Mouse (Mus musculus) forebrain, embryonic 16.5 days (tissue): ENCODE measurements at regions not wholly inside any gene's neighbourhood (a gene's known extent, or its start where the extent isn't known, plus 50 kb on each side); places are given as distances from the start of the nearest gene placed in this dataset.

Source experiments
- ATAC-seq: fragments of 200-750 bp; cut with Nextera tagmentation; 2 replicates; pipeline ENCODE4 v1.8.0; 2017; ENCODE audit warnings: mild to moderate bottlenecking, moderate library complexity
- H3K27ac ChIP-seq: fragments of 300-500 bp; sonication (generic); 2 replicates; pipeline ENCODE4 v1.5.1; 2014; ENCODE audit warnings: low read length, control low read depth
- H3K27me3 ChIP-seq: fragments of 300-500 bp; sonication (generic); replicated peaks from 2 replicates; pipeline ENCODE4 v1.6.1; 2014; ENCODE audit warnings: low read length; ENCODE audit not compliant: control insufficient read depth, insufficient read depth
- H3K36me3 ChIP-seq: fragments of 300-500 bp; sonication (generic); 2 replicates; pipeline ENCODE4 v1.6.1; 2014; ENCODE audit not compliant: control insufficient read depth, insufficient read depth
- H3K4me1 ChIP-seq: fragments of 300-500 bp; sonication (generic); replicated peaks from 2 replicates; pipeline ENCODE4 v1.6.1; 2014; ENCODE audit warnings: low read length; ENCODE audit not compliant: control insufficient read depth, insufficient read depth
- H3K4me2 ChIP-seq: fragments of 300-500 bp; sonication (generic); 2 replicates; pipeline ENCODE4 v1.6.1; 2014; ENCODE audit warnings: mild to moderate bottlenecking, low read length, control low read depth
- H3K4me3 ChIP-seq: fragments of 300-500 bp; sonication (generic); replicated peaks from 2 replicates; pipeline ENCODE4 v1.5.1; 2014; ENCODE audit warnings: mild to moderate bottlenecking, low read length, control low read depth
- H3K9ac ChIP-seq: fragments of 300-500 bp; sonication (generic); replicated peaks from 2 replicates; pipeline ENCODE4 v1.6.1; 2014; ENCODE audit warnings: low read depth, low read length, control low read depth
- H3K9me3 ChIP-seq: fragments of 300-500 bp; sonication (generic); 2 replicates; pipeline ENCODE4 v1.6.1; 2016; ENCODE audit warnings: low read length; ENCODE audit not compliant: control insufficient read depth
- WGBS: fragments of 180-500 bp; shearing (Covaris S2); extraction: QIAGEN DNeasy Blood & Tissue Kit; methylation state at CpG from one replicate; pipeline ENCODE4 v1.1.7; 2014; 5-methylcytosine and 5-hydroxymethylcytosine counted together

GRCm38 (mm10) chr5:43102000-43102459 lies 130.9 kb upstream of the Cpeb2 start:
- no peak for ATAC-seq
- no peaks in the 10 kb centered on the region for H3K9me3 ChIP-seq
- H3K9ac ChIP-seq = no peak overlapping the region
- H3K4me2 ChIP-seq = no peak overlapping the region
- no peak overlapping the region for H3K27ac ChIP-seq
- H3K4me1 ChIP-seq = 0 out of 2 replicates have a peak, but pooled peaks cover 3% of the 10 kb centered on the region
- no peak overlapping the region for H3K4me3 ChIP-seq
- no peaks in the 10 kb centered on the region for H3K27me3 ChIP-seq
- WGBS = 15% methylated on average over 4 of the region's 4 CpGs
- no peaks in the 10 kb centered on the region for H3K36me3 ChIP-seq

GRCm38 (mm10) chr5:43102590-43102989 lies 130.4 kb upstream of the Cpeb2 start:
- H3K4me3 ChIP-seq = no peak overlapping the region
- WGBS = 53% methylated on average over 3 of the region's 3 CpGs
- no peak overlapping the region for H3K9ac ChIP-seq
- H3K4me1 ChIP-seq = peaks cover 4% of the 10 kb centered on the region; the same call in 1 of the 2 replicates
- H3K4me2 ChIP-seq = no peak overlapping the region
- H3K36me3 ChIP-seq = no peaks in the 10 kb centered on the region
- H3K9me3 ChIP-seq = no peaks in the 10 kb centered on the region
- no peak for ATAC-seq
- H3K27ac ChIP-seq = no peak overlapping the region
- H3K27me3 ChIP-seq = no peaks in the 10 kb centered on the region

GRCm38 (mm10) chr5:43103728-43104127 lies 129.2 kb upstream of the Cpeb2 start:
- Histone ChIP-seq H3K36me3 (no peaks in the 10 kb centered on the region), H3K4me2 (no peak overlapping the region), H3K4me3 (no peak overlapping the region), H3K27ac (no peak overlapping the region), H3K4me1 (peaks cover 9% of the 10 kb centered on the region; the same call in 1 of the 2 replicates), H3K9ac (no peak overlapping the region), H3K27me3 (no peaks in the 10 kb centered on the region), H3K9me3 (no peaks in the 10 kb centered on the region)
- ATAC-seq = peak; percentile 68
- 61% methylated on average over 7 of the region's 7 CpGs for WGBS

- WGBS = 87% methylated on average over 5 of the region's 5 CpGs
These were observed 127.4 kb upstream of the Cpeb2 start for GRCm38 (mm10) chr5:43105528-43105927.

GRCm38 (mm10) chr5:43107436-43108259 lies 125.3 kb upstream of the Cpeb2 start:
- H3K27ac ChIP-seq = no peak overlapping the region
- no peak overlapping the region for H3K4me2 ChIP-seq
- H3K4me3 ChIP-seq = no peak overlapping the region
- H3K36me3 ChIP-seq = no peaks in the 10 kb centered on the region
- peaks cover 9% of the 10 kb centered on the region; the same call in 1 of the 2 replicates for H3K4me1 ChIP-seq
- H3K9ac ChIP-seq = no peak overlapping the region
- no peaks in the 10 kb centered on the region for H3K27me3 ChIP-seq
- no peaks in the 10 kb centered on the region for H3K9me3 ChIP-seq
- WGBS = 43% methylated on average over 9 of the region's 9 CpGs
- ATAC-seq = peak; percentile 63

More at GRCm38 (mm10) chr5:43105528-43105927, 127.4 kb upstream of the Cpeb2 start:
- no peak overlapping the region for H3K9ac ChIP-seq
- no peak overlapping the region for H3K4me2 ChIP-seq
- H3K4me1 ChIP-seq = peaks cover 9% of the 10 kb centered on the region; the same call in 1 of the 2 replicates
- no peaks in the 10 kb centered on the region for H3K9me3 ChIP-seq
- no peak for ATAC-seq
- no peak overlapping the region for H3K27ac ChIP-seq
- no peaks in the 10 kb centered on the region for H3K27me3 ChIP-seq
- H3K4me3 ChIP-seq = no peak overlapping the region
- no peaks in the 10 kb centered on the region for H3K36me3 ChIP-seq

GRCm38 (mm10) chr5:43108260-43108589 lies 124.7 kb upstream of the Cpeb2 start:
- no peaks in the 10 kb centered on the region for H3K9me3 ChIP-seq
- ATAC-seq = peak; percentile 82
- no peak overlapping the region for H3K4me3 ChIP-seq
- no peak overlapping the region for H3K9ac ChIP-seq
- WGBS = 47% methylated on average over 2 of the region's 2 CpGs
- no peaks in the 10 kb centered on the region for H3K27me3 ChIP-seq
- H3K4me1 ChIP-seq = peaks cover 9% of the 10 kb centered on the region; the same call in 1 of the 2 replicates
- H3K36me3 ChIP-seq = no peaks in the 10 kb centered on the region
- H3K4me2 ChIP-seq = no peak overlapping the region
- H3K27ac ChIP-seq = no peak overlapping the region

- 92% methylated on average over 5 of the region's 5 CpGs for WGBS
- Histone ChIP-seq H3K27me3 (no peaks in the 10 kb centered on the region), H3K9me3 (no peaks in the 10 kb centered on the region), H3K4me2 (no peak overlapping the region), H3K4me3 (no peak overlapping the region), H3K27ac (no peak overlapping the region), H3K4me1 (peaks cover 5% of the 10 kb centered on the region; the same call in 1 of the 2 replicates), H3K36me3 (no peaks in the 10 kb centered on the region), H3K9ac (no peak overlapping the region)
- ATAC-seq = no peak
These were observed 122.8 kb upstream of the Cpeb2 start for GRCm38 (mm10) chr5:43110122-43110521.

GRCm38 (mm10) chr5:43111740-43112139 lies 121.2 kb upstream of the Cpeb2 start:
- peaks cover 5% of the 10 kb centered on the region; the same call in 1 of the 2 replicates for H3K4me1 ChIP-seq

GRCm38 (mm10) chr5:43113405-43114119 lies 119.4 kb upstream of the Cpeb2 start:
- no peak for ATAC-seq
- WGBS = 83% methylated on average over 12 of the region's 12 CpGs
- no peaks in the 10 kb centered on the region for H3K27me3 ChIP-seq

More at GRCm38 (mm10) chr5:43111740-43112139, 121.2 kb upstream of the Cpeb2 start:
- H3K27ac ChIP-seq = no peak overlapping the region
- no peaks in the 10 kb centered on the region for H3K36me3 ChIP-seq
- H3K9ac ChIP-seq = no peak overlapping the region
- H3K4me2 ChIP-seq = no peak overlapping the region
- no peaks in the 10 kb centered on the region for H3K27me3 ChIP-seq
- H3K9me3 ChIP-seq = no peaks in the 10 kb centered on the region
- H3K4me3 ChIP-seq = no peak overlapping the region
- no peak for ATAC-seq
- 95% methylated on average over 2 of the region's 2 CpGs for WGBS

More at GRCm38 (mm10) chr5:43113405-43114119, 119.4 kb upstream of the Cpeb2 start:
- Histone ChIP-seq H3K4me3 (no peak overlapping the region), H3K4me2 (no peak overlapping the region), H3K9me3 (no peaks in the 10 kb centered on the region), H3K9ac (no peak overlapping the region), H3K36me3 (no peaks in the 10 kb centered on the region), H3K4me1 (no peaks in the 10 kb centered on the region), H3K27ac (no peak overlapping the region)
